Mouse (Mus musculus): Measurements from ENCODE around the gene Pde4d. TPM values are rescaled to one million over a fixed set of nuclear protein-coding genes. Genes with fewer than 3 reads are reported as not detected.

Gene Pde4d
- total and polyA plus RNA-seq, 3 experiments = 3.6 to 71.4 (median 38.5) TPM

DNA sequence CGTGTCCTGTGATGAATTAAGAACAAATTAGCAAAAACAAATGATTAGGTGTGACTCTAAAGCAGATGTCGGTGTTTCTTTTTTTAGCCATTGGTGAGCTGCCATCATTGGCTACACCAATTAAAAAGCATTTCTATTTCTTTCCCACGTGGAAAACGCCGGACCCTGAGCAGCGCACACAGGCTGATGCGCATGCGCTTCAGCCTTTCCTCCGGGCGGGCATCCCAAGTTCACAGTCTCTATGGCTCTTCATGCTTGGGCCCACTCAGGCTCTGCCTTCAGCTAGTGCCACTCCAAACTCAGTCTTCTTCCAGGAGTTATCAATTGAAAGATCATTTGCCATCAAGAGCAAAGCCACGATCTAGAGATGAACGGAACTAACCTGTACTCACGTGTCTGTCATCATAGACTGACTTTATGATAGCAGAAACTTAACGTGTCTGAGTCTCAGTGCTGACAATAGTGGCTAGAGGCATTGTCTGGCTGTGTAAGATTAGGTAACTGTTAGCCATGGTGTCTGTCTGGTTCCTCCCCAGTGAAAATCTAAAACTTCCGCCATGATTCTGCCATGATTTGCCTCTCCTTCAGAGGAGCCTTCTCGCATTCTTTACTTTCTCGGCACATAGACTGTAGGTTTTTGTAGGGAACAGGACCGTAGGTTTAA is 1175.8 kb downstream of the Pde4d start:
- no peak for DNase-seq

DNA sequence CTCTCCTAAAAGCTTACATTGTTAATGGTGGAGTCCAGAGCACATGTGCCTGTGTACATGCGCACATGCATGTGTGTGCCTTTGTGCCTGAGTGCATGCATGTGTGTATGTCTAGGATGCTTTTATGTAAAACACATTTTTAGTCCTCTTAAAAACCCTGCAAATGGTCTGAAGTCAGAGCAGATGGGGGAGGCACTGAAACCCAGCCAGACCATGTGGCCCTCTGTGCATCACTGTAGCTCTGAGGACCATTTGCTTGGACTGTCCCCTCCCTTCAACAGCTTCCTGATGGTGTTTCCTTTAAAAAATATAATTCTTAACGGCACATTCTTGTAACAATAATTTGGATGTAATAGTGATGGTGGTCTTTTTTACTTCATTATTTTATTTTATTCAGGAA is 1177.5 kb downstream of the Pde4d start:
- no peak for DNase-seq

DNA sequence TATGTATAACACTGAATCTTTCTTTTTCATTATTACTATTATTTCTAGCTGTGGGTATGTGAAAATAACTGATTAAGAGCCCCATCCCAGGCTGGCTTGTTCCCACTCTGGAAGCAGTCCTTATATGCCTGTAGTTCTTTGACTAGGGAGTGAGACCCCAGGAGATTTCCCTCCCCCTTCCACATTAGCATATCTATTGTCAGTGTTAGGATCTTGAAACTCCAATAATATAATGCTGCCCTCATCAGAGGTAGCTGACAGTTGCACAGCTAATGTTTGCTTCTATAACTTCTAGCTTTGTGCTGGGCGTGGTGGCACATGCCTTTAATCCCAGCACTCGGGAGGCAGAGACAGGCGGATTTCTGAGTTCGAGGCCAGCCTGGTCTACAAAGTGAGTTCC is 1178.9 kb downstream of the Pde4d start:
- no peak for DNase-seq

DNA sequence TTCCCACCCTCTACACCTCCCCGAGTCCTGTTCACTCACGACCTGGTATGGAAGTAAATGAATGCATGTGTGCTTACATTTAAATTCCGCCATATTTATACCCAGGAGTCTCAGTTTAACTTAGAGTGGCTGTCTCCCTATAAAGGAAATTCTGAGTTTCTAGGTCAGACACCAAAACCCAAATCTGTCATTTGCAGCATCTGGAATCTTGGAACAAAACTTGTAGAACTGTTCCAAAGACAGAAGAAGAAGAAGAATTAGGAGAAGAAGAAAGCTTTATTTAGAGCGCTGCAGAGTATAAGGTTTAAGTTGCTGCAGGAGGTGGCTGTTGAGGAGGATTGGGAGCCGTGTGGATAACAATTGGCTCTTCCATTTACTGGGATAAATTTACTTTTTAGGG is 1179.5 kb downstream of the Pde4d start:
- no peak for DNase-seq

DNA sequence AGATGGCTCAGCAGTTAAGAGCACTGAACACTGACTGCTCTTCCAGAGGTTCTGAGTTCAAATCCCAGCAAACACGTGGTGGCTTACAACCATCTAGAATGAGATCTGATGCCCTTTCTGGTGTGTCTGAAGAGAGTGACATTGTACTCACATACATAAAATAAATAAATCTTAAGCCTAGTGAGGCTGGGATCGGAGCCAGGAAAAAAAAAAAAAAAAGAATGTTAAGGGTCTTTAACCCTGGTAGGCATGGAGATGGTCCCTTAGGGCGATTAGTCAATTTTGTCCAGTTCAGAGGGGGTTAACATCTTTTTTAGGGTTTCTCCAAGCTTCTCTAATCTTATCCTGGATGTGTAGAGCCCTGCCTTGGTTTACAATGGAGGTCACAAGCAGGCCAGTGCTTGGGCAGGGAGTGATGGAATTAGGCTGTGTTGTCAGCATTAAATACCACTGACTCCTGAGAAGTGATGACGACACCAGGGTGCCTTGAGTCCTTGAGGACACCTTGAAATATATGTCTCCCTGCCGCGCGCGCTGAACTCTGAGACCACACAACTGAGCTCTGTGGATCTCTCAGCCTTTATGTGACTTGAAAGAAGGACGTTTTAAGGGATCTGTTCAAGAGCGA is 1181.8 kb downstream of the Pde4d start:
- no peak for DNase-seq

DNA sequence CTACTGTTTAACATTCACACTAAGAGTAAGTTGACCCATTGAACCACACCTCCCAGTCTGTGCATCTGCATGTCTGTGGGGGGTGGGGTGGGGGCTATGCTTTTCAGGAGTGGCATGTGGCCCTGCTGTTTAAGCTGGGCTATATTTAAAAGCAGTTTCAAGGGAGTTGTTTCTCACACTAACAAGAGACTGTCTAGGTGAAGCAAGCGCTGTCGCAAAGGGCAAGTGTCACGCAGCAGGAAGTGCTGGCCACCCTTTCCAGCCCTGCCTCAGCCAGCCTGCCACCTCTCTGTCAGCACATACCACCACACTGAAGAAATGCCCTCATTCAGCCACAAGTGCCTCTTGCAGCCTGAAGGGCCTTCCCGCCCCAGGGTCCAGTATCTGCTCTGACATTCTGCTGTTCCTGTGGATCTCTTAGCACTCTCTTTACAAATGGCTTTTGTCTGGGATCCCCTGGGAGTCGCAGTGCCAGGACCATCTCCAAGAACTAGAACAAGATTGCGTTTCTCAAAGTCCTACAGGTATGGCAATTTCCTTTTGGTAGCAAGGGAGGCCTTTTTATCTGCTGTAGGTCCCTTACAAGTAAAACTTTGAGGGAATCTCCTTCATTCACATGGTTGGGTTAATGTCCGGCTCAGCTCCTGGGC is 1182.8 kb downstream of the Pde4d start:
- DNase-seq = no peak

DNA sequence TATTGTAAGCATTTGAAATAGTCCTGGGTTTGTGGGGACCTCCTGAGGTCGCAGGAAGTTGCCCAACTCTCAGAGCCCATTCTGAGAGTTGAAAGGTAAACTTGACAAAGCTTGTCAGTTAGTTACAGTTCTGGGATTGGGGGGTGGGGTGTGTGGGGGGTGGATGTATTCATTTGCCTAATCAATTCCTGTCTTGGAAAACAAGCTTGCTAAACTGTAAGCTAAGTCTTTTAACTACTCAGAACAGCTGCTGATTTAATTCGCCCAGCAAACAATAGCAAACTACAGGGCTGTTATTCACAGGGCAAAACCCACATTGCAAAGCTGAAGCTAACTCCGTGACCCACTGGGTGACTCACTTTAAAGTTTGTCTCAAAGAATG is 1183.3 kb downstream of the Pde4d start:
- DNase-seq = no peak

DNA sequence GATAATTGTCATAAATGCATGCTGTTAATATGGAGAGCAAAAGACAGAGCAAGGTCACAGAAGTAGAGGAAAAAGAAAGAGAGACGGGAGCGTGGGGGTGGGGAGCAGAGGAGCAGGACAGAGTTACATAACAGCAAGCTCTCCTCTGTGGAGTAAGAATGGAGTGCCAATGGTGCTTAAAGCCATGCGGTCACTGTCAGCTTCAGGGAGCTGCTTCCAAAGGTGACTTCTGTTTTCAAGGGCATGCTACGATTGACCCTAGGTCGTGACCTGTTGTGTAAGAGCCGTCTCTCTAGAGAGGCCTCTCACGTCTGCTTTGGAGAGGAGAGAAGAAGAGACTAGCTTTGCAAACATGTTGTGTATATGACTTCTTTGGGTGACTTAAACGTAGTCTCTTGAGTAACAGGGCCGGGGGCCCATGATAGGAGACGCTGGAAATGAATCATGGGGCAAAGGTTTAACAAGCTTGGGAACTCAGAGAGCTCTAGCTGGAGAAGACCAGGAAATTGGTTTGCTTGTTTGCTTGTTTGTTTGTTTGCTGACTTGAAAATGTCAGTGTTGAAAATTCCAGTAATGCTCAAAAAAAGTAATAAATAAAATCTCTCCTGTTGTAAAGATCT is 1186.3 kb downstream of the Pde4d start:
- peak; percentile 40 for DNase-seq

DNA sequence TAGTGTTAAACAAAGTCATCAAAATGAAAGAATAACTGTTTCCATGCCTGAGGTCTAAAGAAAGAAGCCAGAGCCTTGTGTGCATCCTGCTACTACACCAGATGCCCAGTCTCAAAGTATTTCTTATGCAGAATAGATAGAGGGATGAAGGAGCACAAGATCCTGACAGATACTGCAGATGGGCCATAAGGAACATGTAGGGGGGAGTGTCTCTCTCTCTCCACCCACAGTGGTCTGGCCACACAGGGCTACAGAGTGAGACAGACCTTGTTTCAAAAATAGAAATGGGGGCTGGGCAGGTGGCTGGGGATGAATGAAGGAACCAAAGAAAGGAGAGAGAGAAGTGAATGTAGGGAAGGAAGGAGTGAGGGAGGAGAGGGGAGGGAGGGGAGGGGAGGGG is 1188.5 kb downstream of the Pde4d start:
- no peak for DNase-seq

DNA sequence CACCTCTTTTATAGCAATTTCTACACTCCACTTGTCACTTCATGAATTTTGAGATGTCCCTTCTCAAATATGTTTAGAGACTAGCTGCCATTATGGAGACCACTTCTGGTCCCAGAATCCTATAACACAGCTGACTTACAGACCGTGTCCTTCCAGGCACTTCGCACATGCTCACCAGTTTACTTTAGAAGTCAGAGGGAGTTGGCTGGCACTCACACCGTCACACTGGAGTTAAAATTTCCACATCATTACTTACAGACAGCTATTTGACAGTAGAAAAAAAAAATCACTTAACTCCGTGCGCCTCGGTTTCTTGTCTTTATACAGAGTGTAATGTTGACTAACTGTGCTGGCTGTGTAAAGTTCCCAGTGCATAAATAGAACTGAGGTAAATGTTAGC is 1189.5 kb downstream of the Pde4d start:
- DNase-seq = no peak

DNA sequence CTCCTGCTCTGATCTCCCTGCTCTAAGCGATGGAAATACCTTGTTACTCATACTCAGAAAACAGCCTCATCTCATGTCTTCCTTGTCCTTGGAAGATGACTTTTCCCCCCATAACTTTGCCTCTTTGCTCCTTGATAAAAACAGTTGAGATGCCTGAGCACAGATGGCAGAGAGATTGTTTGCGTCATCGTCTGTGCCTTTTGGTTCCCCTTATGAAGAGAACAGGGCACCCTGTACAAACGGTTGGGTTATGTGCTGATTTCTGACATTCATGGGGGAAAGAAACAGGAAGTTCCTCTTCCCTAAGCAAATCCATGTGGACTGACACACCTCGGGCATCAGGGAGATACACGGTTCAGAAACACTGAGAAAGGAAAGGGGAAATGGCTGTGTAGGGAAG is 1191.8 kb downstream of the Pde4d start:
- no peak for DNase-seq

DNA sequence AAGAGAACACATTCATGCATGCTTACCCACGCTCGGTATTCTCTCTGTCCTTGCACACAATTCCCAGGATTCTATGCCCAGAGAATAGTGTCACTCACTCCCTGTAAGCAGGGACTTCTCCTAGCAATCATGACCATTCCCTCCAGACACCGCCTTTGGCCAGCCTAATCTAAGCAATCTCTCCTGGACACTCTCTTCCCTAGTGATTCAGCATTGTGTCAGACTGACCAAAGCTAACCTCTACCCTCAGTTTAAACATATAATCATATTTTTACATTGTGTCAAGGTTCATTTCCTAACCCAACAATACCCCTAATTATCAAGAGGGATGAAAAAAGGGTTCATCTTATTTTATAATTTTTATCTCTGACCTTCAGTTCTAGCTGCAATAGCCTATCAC is 1193.7 kb downstream of the Pde4d start:
- DNase-seq = no peak

DNA sequence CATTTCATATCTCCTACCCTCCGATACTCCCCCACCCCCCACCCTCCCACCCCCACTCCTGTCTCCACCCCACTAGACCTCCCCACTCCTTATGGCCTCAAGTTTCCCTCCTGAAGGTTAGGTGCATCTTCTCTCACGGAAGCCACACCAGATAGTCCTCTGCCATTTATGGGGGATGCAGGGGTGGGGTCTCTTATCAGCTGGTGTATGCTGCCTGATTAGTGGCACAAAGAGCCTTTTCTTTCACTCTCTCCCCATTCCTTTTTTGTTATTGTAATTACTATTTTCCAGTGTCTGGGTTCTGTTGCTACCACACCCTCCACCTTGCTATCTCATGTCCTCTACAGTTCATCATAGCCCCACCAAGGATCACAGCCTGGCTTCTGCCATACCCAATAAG is 1194.3 kb downstream of the Pde4d start:
- DNase-seq = no peak

DNA sequence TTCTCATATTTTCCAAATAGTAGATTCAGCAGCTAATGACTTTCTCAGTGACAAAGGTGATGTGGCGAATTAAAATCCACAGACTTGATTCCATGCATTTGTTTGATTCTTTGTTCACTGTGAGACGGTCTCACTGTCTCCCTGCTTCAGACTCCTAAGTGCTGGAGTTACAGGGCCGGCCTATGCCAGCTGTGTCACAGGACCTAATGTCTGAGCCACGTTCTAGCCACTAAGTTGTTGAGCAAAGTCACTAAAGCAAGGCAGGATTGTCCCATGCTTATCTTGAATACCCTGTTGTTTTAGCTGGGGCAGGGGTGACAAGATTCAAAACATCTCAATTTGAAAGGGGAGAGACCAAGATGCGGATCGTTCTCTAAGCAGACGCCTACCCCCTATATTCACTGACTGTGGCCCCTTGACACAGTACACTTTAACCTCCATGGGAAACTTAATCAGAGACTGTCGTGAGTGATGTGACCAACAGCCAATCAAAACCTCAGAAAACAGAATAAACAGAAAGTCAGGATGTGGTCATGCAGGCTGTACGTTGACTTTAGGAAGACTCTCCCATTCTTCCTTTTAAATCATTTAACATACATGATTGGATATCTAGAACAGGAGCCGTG is 1195.6 kb downstream of the Pde4d start:
- DNase-seq = no peak

DNA sequence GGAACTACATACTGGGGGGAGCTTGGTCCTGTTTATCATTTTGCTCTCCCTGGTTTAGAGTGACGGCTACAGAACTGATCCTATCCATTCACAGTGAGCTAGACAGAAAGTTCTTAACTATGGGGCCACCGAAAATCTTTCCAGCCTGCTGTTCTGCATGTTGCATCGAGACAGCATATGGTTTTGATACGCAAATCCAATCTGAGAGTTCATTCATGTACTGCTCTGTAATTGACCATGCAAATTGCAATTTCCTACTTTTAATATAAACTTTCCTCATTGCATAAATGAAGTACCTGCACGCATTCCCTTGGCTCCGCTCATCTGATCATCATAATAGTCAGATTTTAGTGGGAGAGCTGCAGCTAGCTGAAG is 1196.1 kb downstream of the Pde4d start:
- no peak for DNase-seq

DNA sequence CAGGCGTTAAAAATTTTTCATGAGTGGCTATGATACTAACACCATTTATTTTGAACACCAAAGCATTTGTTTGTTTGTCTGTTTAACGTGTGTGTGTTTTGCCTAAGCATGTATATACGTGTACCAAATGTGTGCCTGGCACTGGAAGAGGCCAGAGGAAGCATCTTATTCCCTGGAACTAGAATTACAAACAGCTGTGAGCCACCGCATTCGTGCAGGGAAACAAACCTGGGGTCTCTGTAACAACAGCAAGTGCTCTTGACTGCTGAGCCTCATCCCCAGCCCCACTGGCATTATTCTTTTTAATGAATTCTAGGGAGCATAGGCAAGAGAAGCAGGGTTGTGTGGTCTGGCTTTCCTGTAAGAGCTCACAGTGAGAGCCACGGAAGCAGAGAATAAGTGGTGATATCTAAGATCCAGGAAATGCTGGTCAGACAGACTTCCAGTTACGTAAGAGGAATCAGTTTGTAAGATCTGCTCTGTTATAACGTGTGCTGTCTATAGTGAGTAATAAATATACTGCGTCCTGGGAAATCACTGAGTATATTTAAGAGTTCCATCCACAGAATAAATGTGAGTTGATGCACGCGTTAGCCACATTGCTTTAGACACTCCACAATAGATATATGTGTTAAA is 1197.0 kb downstream of the Pde4d start:
- no peak for DNase-seq

DNA sequence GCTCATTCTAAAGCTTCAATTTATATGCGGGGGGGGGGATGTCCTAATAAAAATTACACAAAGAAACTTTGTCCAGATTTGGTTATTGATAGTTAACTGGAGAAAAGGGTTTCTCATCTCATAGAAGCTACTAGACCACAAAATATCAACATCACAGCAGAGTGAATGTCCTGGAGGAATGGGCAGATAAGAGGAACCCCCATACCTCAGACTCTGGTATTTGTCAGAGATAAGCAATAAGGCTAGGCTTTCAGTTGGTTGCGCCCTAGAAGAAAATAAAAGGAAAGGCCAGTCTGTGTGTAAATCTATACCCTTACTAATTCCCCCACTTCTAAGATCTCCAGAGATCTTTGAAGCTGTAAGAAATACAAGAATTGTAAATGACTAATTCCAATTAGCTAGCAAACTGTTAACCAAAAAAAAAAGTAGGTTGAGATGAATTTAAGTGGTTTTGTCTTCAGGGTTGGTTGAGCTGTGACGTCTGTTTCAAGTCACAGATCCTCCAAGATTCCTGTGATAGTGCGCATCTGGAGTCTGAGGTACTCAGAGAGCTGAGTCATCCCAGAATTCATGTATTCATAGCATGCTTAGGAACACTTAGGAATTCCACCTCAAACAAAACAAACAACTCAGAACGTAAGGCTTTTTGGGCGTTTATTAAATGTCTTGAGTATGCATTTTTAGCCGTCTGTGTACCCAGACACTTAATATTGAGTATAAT is 1197.9 kb downstream of the Pde4d start:
- no peak for DNase-seq

DNA sequence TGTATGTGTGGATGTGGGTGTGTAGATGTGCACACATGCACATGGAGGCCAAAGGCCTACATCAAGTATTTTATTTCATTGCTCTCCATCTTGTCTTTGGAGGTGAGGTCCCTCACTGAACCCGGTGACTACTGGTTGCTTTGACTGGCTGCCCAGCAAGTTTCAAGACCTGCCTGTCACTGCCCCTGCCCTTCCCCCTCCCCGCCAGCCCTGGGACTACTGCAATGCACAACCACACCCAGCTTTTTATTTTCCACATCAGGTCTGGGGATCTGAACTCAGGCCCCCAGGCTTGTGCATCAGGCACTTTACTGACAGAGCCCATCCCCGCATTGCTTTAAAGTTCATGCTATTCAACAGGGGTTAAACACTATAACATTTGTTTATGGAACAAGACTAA is 1198.6 kb downstream of the Pde4d start:
- DNase-seq = no peak

DNA sequence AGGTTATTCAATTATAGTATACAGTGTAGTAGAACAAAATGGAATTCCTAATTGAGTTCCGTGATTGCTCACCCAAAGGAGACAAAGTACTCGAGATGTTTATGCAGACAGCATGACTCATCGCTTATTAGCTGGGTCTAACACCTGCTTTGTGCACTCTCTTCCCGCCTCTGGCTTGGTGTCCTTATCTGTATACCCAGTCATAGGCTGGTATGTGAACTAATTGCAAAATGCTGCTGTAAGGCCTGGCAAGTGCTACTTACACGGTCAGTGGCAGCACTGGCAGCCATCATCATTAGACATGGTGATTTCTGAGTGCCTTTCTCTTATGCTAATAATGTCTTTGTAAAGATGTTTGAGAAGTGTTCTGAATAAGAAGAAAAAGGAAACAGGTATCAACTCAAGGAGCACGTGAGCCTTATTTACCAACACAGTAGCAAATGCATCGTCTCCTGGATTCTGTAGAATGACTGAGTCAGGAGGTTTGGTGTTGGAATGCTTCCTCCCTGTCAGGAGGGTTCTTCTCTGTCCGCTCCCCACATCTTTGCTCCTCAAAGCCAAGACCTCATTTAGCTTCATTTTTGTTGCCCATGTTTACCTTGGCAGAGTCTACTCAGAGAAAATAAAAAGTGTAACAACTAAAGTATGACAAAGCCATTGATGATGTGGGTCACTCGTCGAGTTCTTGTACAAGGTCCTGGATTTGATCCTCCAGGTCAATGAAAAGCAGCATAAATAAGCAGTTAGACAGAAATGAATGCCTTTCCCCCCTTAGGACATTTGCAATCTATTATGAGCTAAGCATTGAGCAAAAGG is 1202.2 kb downstream of the Pde4d start:
- DNase-seq = no peak

DNA sequence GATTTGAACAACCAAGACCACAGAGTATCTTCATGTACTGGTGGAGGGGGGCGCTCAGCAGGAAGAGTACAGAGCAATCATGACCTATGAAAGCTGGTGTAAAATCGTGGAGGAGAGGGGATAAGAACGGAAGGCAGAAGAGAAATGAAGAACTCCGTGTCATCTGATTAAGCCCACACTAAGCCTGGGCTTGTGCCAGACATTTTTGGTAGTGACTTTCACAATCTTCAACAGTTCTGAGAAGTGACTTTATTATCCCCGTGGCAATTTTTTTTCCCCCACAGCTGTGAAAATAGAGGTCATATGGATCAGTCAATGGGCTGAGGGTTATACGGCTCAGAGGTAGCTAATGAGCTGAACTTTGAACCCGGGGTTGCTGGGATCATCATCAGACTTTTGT is 1202.9 kb downstream of the Pde4d start:
- no peak for DNase-seq

DNA sequence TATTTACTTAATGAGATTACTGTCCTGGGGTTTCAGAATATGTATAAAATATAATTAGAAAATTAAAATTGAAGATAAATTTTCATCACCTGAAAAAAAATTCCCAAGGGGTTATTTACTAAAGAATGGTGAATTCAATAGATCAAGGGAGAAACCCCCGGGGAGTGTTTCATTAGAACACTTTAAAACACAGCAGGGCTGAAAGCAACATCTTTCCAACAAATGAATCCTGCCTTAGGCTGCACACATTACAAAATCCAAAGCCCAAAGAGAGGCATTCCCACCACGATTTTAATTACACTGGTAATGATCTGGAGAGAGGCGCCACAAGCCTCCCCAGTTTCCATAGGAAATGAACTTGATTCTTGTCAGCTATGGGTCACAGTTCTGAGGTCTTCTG is 1205.6 kb downstream of the Pde4d start:
- no peak for DNase-seq
